Mouse (Mus musculus) cerebellum, postnatal 25 days (tissue): ENCODE measurements around the gene Nsun5.
"Not testable (repeated sequence)": the region's sequence is repeated elsewhere in the genome, so short reads cannot be mapped to it uniquely, and the experiment has no call there.

Experiments used
- DNase-seq, 2 experiments: peaks; one replicate each; pipeline ENCODE4 v3.0.0; 2021; ENCODE audit warnings: mixed read lengths in 2 of 2

Gene Nsun5

DNA sequence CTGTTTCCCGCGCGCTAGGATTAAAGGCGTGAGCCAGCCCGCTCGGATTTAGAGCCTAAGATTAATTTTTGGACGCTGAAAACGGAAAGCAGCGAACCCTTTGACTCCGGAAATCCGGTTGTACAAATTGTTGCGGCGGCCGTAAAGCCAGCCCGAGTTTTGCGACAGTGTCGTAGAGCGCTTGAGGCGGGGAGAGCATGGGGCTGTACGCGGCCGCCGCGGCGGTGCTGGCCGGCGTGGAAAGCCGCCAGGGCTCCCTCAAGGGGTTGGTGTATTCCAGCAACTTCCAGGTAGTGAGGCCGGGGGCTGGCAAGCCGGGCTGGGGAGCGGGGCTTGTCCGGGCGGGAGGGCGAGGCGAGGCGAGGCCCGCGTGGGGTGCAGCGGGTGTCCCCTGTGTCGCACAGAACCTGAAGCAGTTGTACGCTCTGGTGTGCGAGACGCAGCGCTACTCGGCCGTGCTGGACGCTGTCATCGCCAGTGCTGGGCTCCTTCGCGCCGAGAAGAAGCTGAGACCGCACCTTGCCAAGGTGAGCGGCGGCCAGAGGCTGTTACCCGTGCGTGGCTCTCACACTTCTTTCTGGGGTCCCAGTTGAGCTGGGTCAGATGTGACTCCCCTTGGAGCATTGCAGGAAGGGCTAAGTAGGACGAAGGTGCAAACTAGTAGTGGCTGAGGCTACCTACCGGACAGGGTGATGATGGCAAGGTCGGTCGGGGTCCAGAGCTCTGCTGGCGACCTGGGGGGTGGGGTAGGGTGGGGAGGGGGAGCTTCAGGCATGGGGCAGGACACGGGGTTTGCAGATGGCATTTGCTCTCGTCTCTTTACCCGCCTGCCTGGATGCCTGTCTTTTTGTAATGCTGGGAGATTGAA lies at the start of gene Nsun5:
TSS of gene Nsun5 (plus strand) at position 167 of the 868 bp plus-strand sequence.
- DNase-seq, result peak; percentile 97 to 99

- no peak for DNase-seq
These were observed 47.6 kb upstream of the Nsun5 start for GRCm38 (mm10) chr5:135322197-135322596.

- no peak for DNase-seq
These were observed 43.6 kb upstream of the Nsun5 start for GRCm38 (mm10) chr5:135326121-135326659.

- no peak for DNase-seq
These were observed 40.3 kb upstream of the Nsun5 start for GRCm38 (mm10) chr5:135329471-135329870.

DNA sequence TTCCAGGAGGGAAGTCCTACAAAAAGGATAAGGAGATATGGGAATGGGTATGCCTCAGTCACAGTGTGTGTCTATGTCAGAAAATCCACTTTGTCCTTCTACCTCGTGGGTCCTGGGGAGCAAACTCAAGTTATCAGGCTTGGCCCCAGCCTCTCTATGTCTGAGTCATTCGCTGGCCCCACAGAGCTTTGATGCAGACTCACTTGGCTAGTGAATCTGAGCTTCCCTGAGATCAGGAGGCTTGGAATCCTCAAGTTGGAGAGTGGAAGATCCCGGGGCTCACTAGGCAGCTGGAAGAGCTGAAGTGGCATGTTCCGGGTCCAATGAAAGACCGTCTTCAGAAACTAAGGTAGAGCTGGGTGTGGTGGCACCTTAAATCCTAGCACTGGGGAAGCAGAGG lies 39.6 kb upstream of the Nsun5 start:
- DNase-seq, result no peak

GRCm38 (mm10) chr5:135331161-135331560 lies 38.6 kb upstream of the Nsun5 start:
- DNase-seq, result no peak

DNA sequence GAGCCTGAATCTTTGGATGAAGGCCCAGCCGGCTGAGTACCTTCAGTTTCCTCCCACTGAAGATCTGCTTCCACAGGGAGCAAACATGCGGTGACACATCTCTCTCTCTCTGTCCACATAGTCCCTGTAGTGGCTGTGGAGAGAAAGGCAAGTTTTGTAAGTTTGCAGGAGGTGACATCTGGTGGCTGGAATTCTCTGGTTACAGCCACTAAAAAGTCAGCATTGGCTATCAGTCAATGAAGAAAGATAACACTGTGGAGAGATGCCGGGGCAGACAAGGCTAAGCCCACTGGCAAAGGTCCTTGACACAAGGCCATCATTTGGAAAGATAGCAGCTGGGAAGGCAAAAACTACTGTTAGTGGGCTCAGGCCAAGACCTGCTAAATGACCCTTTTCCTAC lies 32.2 kb upstream of the Nsun5 start:
- no peak for DNase-seq

- peak in 1 of 2 experiments; percentile 17 for DNase-seq
These were observed 23.8 kb upstream of the Nsun5 start for GRCm38 (mm10) chr5:135345989-135346388.

DNA sequence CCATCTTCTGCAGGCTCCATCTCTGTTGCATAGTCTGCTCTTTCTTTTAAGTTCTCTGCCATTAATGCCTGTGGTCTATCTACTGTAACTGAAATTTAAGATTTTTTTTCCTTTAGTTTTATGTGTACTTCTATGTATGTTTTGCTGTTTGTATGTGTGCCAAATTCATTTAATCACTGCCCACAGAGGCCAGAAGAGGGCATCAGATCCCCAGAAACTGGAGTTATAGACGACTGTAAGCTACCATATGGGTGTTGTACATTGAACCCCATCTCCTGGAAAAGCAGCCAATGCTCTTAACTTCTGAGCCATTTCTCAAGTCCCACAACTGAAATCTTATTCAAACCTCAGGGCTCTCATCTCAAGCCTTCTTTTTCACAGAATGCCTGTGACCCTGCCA lies 23.3 kb upstream of the Nsun5 start:
- DNase-seq, result no peak

- no peak for DNase-seq
These were observed 22.2 kb upstream of the Nsun5 start for GRCm38 (mm10) chr5:135347511-135348011.

DNA sequence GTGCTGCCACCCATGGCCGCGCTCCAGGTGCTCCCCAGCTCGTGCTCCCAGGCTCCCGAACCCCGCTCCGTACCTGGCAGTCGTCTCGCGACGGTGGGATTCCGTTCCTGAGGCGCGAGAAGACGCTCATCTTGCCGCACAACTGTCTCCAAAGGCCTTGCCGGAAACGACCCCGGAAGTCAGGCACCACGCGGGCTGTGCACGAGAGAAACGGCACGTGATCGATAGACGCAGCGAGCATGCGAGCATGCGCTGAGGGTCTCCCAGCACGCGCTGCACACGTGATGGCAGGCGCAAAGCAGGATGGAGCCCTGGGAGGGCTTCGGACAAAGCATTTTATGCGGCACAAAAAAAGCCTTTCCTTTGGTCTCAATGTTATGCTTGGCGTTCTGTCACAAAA lies 19.9 kb upstream of the Nsun5 start, which contains the start of gene Fkbp6:
TSS of gene Fkbp6 (minus strand) at position 183 of the 400 bp plus-strand sequence.
- DNase-seq, result no peak

DNA sequence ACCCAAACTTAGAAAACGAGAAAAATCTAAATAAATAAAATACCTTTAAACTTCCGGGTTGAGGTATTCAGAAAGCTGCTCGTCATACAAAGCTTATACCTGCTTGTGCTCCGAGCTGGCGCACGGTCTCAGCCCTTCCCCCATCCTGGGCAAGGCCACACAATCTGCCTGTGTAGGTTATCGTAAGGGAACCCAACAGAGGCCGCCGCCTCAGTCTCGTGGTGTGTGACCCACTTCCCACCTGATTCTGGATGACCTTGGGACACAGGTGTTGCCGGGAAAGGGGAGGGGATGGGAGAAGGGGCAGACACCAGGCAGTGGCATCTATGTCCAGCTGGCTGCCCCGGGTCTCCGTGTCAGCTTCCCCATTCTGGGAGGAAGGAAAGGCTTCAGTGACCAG lies 18.1 kb upstream of the Nsun5 start:
- DNase-seq, result no peak

DNA sequence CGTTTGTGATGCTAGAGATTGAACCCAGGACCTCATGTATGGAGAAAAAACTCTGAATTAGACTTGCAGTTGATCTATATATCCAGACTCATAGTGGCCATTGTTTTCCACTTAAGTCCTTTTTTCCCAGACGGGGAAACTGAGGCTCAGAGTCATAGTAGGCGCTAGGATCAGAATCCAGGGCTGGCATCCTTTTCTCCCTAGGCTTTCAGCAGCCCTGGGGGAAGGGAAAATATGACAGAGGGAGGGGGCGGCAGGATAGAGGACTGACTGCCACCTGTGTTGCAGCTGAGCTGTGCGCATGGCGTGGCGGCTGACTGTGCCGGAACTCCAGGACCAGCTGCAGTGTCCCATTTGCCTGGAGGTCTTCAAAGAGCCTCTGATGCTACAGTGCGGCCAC lies 16.8 kb upstream of the Nsun5 start, which contains the start of gene Trim50:
TSS of gene Trim50 (plus strand) at position 301 of the 400 bp plus-strand sequence.
- no peak for DNase-seq

- DNase-seq, result no peak
These were observed 16.2 kb upstream of the Nsun5 start for GRCm38 (mm10) chr5:135353564-135353963.

DNA sequence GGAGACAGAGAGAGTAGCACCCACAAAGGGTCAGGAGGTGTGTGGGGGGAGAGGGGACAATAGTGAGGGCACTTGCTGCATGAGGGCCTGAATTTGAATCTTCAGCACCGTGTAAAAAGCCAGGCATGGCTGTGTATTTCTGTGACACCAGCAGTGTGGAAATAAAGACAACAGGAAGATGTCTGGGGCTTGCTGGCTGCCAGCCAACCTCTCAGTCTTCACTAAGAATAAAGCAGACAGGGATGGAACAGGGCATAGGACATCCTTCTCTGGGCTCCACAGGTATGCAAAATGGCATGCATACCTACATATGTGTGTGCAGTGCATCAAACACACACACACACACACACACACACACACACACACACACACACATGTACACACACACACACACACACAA lies 13.7 kb upstream of the Nsun5 start:
- DNase-seq, result no peak

GRCm38 (mm10) chr5:135357556-135357955 lies 12.2 kb upstream of the Nsun5 start:
- DNase-seq, result peak in 1 of 2 experiments; percentile 20

GRCm38 (mm10) chr5:135359772-135360171 lies 10.0 kb upstream of the Nsun5 start:
- DNase-seq, result no peak

DNA sequence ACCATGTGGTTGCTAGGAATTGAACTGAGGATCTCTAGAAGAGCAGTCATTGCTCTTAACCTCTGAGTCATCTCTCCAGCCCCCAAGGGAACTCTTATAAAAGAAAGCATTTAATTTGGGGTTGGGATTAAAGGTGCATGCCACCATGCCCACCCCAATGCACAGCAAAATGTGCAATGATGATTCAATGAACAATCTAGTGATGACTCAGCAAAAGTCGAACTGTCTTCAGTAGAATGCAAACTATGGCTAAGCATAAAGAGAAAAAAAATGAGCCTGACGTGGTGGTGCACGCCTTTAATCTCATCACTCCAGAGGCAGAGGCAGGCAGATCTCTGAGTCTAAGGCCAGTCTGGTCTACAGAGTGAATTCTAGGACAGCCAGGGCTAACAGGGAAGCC lies 7.2 kb upstream of the Nsun5 start:
- DNase-seq, result no peak

DNA sequence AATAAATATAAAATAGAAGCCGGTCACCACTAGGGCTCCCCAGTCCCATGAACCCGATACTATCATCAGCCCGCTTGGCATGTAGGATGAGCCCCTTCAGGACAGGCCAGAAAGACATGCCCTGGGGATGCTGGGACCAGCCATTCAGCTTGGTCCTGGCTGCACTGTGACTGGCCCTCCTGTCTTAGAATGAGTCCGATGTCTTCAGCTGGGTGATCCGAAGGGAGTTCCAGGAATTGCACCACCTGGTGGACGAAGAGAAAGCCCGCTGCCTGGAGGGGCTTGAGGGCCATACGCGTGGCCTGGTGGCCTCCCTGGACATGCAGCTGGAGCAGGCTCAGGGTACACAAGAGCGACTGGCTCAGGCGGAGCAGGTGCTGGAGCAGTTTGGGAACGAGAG lies 6.2 kb upstream of the Nsun5 start:
- DNase-seq, result peak in 1 of 2 experiments; percentile 33

- no peak for DNase-seq
These were observed 1.9 kb upstream of the Nsun5 start for GRCm38 (mm10) chr5:135367841-135368240.

- DNase-seq, result no peak
These were observed 1.4 kb upstream of the Nsun5 start for GRCm38 (mm10) chr5:135368312-135368711.

DNA sequence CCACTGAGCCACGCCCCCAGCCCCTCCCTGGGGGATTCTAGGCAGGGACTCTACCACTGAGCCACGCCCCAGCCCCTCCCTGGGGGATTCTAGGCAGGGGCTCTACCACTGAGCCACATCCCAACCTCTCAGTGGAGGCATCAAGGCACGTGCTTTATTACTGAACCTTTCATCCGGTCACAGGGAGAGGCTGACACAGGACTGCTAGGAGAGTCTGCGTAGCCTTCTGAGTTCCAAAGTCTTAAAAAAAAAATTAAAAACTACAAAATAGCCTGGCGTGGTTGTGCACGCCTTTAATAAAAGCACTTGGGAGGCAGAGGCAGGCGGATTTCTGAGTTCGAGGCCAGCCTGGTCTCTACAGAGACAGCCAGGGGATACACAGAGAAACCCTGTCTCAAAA lies 557 bp upstream of the Nsun5 start:
- DNase-seq, result not testable (repeated sequence)

- DNase-seq, result no peak
These were observed 1.4 kb downstream of the Nsun5 start for GRCm38 (mm10) chr5:135371195-135371594.

GRCm38 (mm10) chr5:135373601-135374000 lies 3.8 kb downstream of the Nsun5 start:
- DNase-seq, result no peak
